Comparison of ENCODE assay signal across 8 mouse cellular contexts in the genomic region with DNA sequence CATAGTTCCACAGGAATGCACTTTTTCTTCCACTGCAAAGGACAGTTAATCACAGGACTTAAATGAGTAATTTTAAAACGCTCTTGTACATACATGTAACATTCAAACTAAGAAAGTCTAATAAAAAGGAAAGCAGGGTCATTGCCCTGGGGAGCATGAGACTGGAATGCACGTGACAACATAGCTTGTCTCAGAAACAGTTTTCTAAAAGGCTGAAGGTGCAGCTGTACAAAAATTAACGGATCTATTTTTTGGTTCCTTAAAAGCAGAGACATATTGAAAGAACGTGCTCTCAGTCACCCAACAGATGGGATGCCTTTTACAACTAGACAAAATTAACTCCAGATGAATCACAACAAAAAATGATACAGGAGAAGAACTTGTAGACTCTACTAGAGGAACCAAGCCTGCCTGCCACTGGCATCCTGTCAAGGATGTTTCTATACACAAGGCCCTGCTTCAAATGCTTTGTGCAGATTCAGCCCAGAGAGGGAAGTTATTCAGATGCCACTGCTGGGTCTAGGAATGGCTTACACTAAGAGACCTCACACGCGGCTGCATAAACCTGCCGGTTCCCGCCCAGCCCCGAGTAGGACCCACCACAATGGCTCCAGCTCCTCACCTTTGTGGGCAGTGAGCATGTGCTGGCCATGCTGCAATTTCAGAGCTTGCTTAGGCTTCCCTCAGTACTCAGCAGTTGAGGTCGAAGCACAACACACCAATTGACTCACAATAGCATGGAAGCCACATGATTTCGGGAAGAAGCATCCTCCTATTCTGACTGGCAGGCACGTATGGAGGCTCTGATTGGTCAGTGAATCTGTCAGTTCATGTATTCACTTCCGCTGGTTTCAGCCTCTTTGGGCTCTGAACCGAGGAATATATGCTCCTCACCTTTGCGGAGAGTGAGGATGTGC. TPM values are rescaled to one million over a fixed set of nuclear protein-coding genes. Genes with fewer than 3 reads are reported as not detected.
A peak's percentile ranks its signal among the peaks of the same experiment; 100 is the strongest.
DNase-seq lines count a peak whose midpoint lies in the region; ATAC-seq and TF ChIP-seq lines count a peak whose summit lies in the region.
"Not testable (repeated sequence)": the region's sequence is repeated elsewhere in the genome, so short reads cannot be mapped to it uniquely, and the experiment has no call there.

No protein-coding gene starts in this region.

- peak; percentile 90 for ATAC-seq in hindbrain, postnatal 0 days
- ATAC-seq in limb, embryonic 11.5 days (ENCODE audit: insufficient number of reproducible peaks, low FRiP score, low TSS enrichment, low read depth): peak; percentile 79
- peak; percentile 79 for ATAC-seq in lung, embryonic 16.5 days (ENCODE audit: low read depth)
- ATAC-seq in stomach, postnatal 0 days (ENCODE audit: low FRiP score, low TSS enrichment): peak; percentile 81

- not testable (repeated sequence) for TF ChIP-seq POLR2A in bone marrow, adult 2 months (IDR thresholded peaks at IDR 0.05; ENCODE audit: borderline replicate concordance, control insufficient read depth, low read depth, low read length); embryonic fibroblast, embryonic 13.5 days (IDR thresholded peaks at IDR 0.05; ENCODE audit: low read depth, low read length); myocyte (IDR thresholded peaks at IDR 0.05; ENCODE audit: insufficient read length, low read depth)

- peak overlapping the region; percentile 54 for H3K4me3 ChIP-seq in bone marrow, adult 2 months (replicated peaks; ENCODE audit: control insufficient read depth, low read depth, low read length)
- peak overlapping the region; percentile 59 for H3K4me3 ChIP-seq in embryonic fibroblast, embryonic 13.5 days (ENCODE audit: insufficient read depth, low read length)
- H3K4me3 ChIP-seq in heart, embryonic 10.5 days: peak overlapping the region; percentile 43
- peak overlapping the region; percentile 23 for H3K4me3 ChIP-seq in hindbrain, postnatal 0 days (ENCODE audit: low read length)
- peak overlapping the region; percentile 10; the same call in 1 of the 2 replicates for H3K4me3 ChIP-seq in limb, embryonic 11.5 days (ENCODE audit: low read depth, low read length)
- H3K4me3 ChIP-seq in lung, embryonic 16.5 days (ENCODE audit: low read length): peak overlapping the region; percentile 39
- H3K4me3 ChIP-seq in myocyte: not testable (repeated sequence)
- H3K4me3 ChIP-seq in stomach, postnatal 0 days (ENCODE audit: low read depth, low read length): peak overlapping the region; percentile 8; the same call in 1 of the 2 replicates

- 46% methylated on average over 10 of the region's 15 CpGs for WGBS in bone marrow, adult 2 months
- 44% methylated on average over 10 of the region's 15 CpGs for WGBS in heart, embryonic 10.5 days
- 56% methylated on average over 10 of the region's 15 CpGs for WGBS in hindbrain, postnatal 0 days
- 48% methylated on average over 10 of the region's 15 CpGs for whole genome bisulfite sequencing in limb, embryonic 11.5 days
- WGBS in lung, embryonic 16.5 days: 38% methylated on average over 10 of the region's 15 CpGs
- 44% methylated on average over 10 of the region's 15 CpGs for WGBS in stomach, postnatal 0 days

- DNase-seq in heart, embryonic 10.5 days (ENCODE audit: low spot score); limb, embryonic 11.5 days (ENCODE audit: low spot score); stomach, postnatal 0 days (ENCODE audit: low spot score): not testable (repeated sequence)
- peak; percentile 2 for DNase-seq in hindbrain, postnatal 0 days (ENCODE audit: low spot score)

- not testable (repeated sequence) for TF ChIP-seq EP300 in stomach, postnatal 0 days (optimal IDR thresholded peaks at IDR 0.05)

- H3K9ac ChIP-seq in hindbrain, postnatal 0 days (replicated peaks; ENCODE audit: low read length); limb, embryonic 11.5 days (ENCODE audit: low read length); lung, embryonic 16.5 days (ENCODE audit: low read length); stomach, postnatal 0 days (ENCODE audit: low read length): not testable (repeated sequence)

- H3K27me3 ChIP-seq in heart, embryonic 10.5 days (ENCODE audit: insufficient read depth, poor library complexity, severe bottlenecking); hindbrain, postnatal 0 days (ENCODE audit: insufficient read depth, low read length); limb, embryonic 11.5 days (ENCODE audit: control insufficient read depth, insufficient read depth, low read length); lung, embryonic 16.5 days (ENCODE audit: control insufficient read depth, insufficient read depth, low read depth, low read length); myocyte (ENCODE audit: control insufficient read depth, insufficient read depth, insufficient read length); stomach, postnatal 0 days (ENCODE audit: control insufficient read depth, insufficient read depth, low read length): not testable (repeated sequence)

- peak overlapping the region; percentile 27; the same call in 1 of the 2 replicates for H3K4me2 ChIP-seq in hindbrain, postnatal 0 days (ENCODE audit: low read depth, low read length)
- not testable (repeated sequence) for H3K4me2 ChIP-seq in limb, embryonic 11.5 days (ENCODE audit: low read depth, severe bottlenecking); stomach, postnatal 0 days (replicated peaks; ENCODE audit: low read depth)
- 0 out of 2 replicates have a peak overlapping the region, but pooled peaks have one; percentile 9 for H3K4me2 ChIP-seq in lung, embryonic 16.5 days (ENCODE audit: low read depth, low read length)
- H3K4me2 ChIP-seq in myocyte (ENCODE audit: low read depth): peak overlapping the region; percentile 39

- H3K79me2 ChIP-seq in myocyte (ENCODE audit: control insufficient read depth, insufficient read depth): not testable (repeated sequence)

- H3K4me1 ChIP-seq in bone marrow, adult 2 months (ENCODE audit: control insufficient read depth, insufficient read depth, low read length); embryonic fibroblast, embryonic 13.5 days (ENCODE audit: control insufficient read depth, insufficient read depth, low read length); heart, embryonic 10.5 days; hindbrain, postnatal 0 days (ENCODE audit: insufficient read depth, low read length); limb, embryonic 11.5 days (ENCODE audit: control insufficient read depth, insufficient read depth, low read length); lung, embryonic 16.5 days (replicated peaks; ENCODE audit: control insufficient read depth, insufficient read depth, low read length); stomach, postnatal 0 days (replicated peaks; ENCODE audit: control insufficient read depth, insufficient read depth): not testable (repeated sequence)

- TF ChIP-seq CTCF in bone marrow, adult 2 months (IDR thresholded peaks at IDR 0.05; ENCODE audit: control insufficient read depth, insufficient read depth, low read length); embryonic fibroblast, embryonic 13.5 days (IDR thresholded peaks at IDR 0.05; ENCODE audit: borderline replicate concordance, insufficient read depth, low read length); hindbrain, postnatal 0 days (IDR thresholded peaks at IDR 0.05; ENCODE audit: low read depth); stomach, postnatal 0 days (IDR thresholded peaks at IDR 0.05; ENCODE audit: low read depth): not testable (repeated sequence)

- not testable (repeated sequence) for H3K9me3 ChIP-seq in heart, embryonic 10.5 days; hindbrain, postnatal 0 days (ENCODE audit: low read length); limb, embryonic 11.5 days (ENCODE audit: control insufficient read depth, low read length); lung, embryonic 16.5 days (ENCODE audit: control insufficient read depth, low read length); stomach, postnatal 0 days (ENCODE audit: control insufficient read depth, low read length)

- not testable (repeated sequence) for H3ac ChIP-seq in myocyte (ENCODE audit: control insufficient read depth, insufficient read length)

- 0 out of 2 replicates have a peak overlapping the region, but pooled peaks have one; percentile 21 for H3K27ac ChIP-seq in bone marrow, adult 2 months (ENCODE audit: control insufficient read depth, insufficient read depth, low read depth, low read length, poor library complexity)
- peak overlapping the region; percentile 89 for H3K27ac ChIP-seq in embryonic fibroblast, embryonic 13.5 days (ENCODE audit: insufficient read depth, low read length)
- H3K27ac ChIP-seq in heart, embryonic 10.5 days: 0 out of 2 replicates have a peak overlapping the region, but pooled peaks have one; percentile 47
- not testable (repeated sequence) for H3K27ac ChIP-seq in hindbrain, postnatal 0 days; limb, embryonic 11.5 days (replicated peaks; ENCODE audit: low read depth, low read length); lung, embryonic 16.5 days (ENCODE audit: low read length); stomach, postnatal 0 days (replicated peaks)

- not testable (repeated sequence) for H3K36me3 ChIP-seq in heart, embryonic 10.5 days; hindbrain, postnatal 0 days (ENCODE audit: insufficient read depth, low read length); limb, embryonic 11.5 days (ENCODE audit: control insufficient read depth, insufficient read depth, low read length); lung, embryonic 16.5 days (ENCODE audit: control insufficient read depth, insufficient read depth, low read length); myocyte (ENCODE audit: control insufficient read depth, insufficient read depth); stomach, postnatal 0 days (ENCODE audit: control insufficient read depth, insufficient read depth, low read length)

RNA-seq across cellular contexts. Expression of gene Zfp951, which starts 0.6 kb away (rescaled TPM):
- 1.2 and 4.6 TPM in 2 replicates for polyA plus RNA-seq in bone marrow, adult 2 months (2011; ENCODE audit: insufficient read depth, insufficient read length, low replicate concordance, missing spikeins)
- 6.5 TPM in 2 replicates for polyA plus RNA-seq in embryonic fibroblast, embryonic 13.5 days (2011; ENCODE audit: insufficient read length, low read depth, missing spikeins)
- polyA plus RNA-seq in heart, embryonic 10.5 days (2016; fragmentation: Nextera tagmentation; extraction: Ambion mirVana): 1.9 and 2.7 TPM in 2 replicates
- total RNA-seq in hindbrain, postnatal 0 days (2014; rRNA removed): 1.7 TPM in 2 replicates
- polyA plus RNA-seq in hindbrain, postnatal 0 days (2015; fragmentation: Nextera tagmentation; extraction: Ambion mirVana): 3.7 and 4.9 TPM in 2 replicates
- 3.3 and 5.0 TPM in 2 replicates for polyA plus RNA-seq in limb, embryonic 11.5 days (2014; fragmentation: Nextera tagmentation; extraction: Ambion mirVana)
- 3.0 and 4.9 TPM in 2 replicates for polyA plus RNA-seq in lung, embryonic 16.5 days (2015; fragmentation: Nextera tagmentation; extraction: Ambion mirVana)
- 0.20 TPM for polyA plus RNA-seq in myocyte (2012; fragmentation: generic; extraction: Trizol)
- polyA plus RNA-seq in stomach, postnatal 0 days (2015; fragmentation: Nextera tagmentation; extraction: Ambion mirVana): 0.80 and 1.9 TPM in 2 replicates
